Mouse (Mus musculus) intestine, embryonic 14.5 days (tissue): ENCODE results near the gene Nrbp1. TPM values are rescaled to one million over a fixed set of nuclear protein-coding genes. Genes with fewer than 3 reads are reported as not detected.
"Not testable (repeated sequence)": the region's sequence is repeated elsewhere in the genome, so short reads cannot be mapped to it uniquely, and the experiment has no call there.

Source experiments
- ATAC-seq: fragments of 200-750 bp; cut with Nextera tagmentation; replicated peaks from 2 replicates; pipeline ENCODE4 v1.8.0; 2017; ENCODE audit warnings: low read depth, moderate number of reproducible peaks, moderate TSS enrichment, moderate library complexity; ENCODE audit not compliant: low FRiP score, low TSS enrichment
- DNase-seq: peaks from one replicate; pipeline ENCODE4 v3.0.0-alpha.2; 2018; ENCODE audit warnings: low spot score
- H3K27ac ChIP-seq: fragments of 300-500 bp; sonication (generic); 2 replicates; pipeline ENCODE4 v1.5.1; 2014; ENCODE audit warnings: low read depth, mild to moderate bottlenecking, control low read depth
- H3K27me3 ChIP-seq: fragments of 300-500 bp; sonication (generic); replicated peaks from 2 replicates; pipeline ENCODE4 v1.6.1; 2014; ENCODE audit warnings: low read length, control low read depth; ENCODE audit not compliant: control insufficient read depth, insufficient read depth
- H3K36me3 ChIP-seq: fragments of 300-500 bp; sonication (generic); 2 replicates; pipeline ENCODE4 v1.6.1; 2014; ENCODE audit warnings: low read length, control low read depth; ENCODE audit not compliant: control insufficient read depth, insufficient read depth
- H3K4me1 ChIP-seq: fragments of 300-500 bp; sonication (generic); replicated peaks from 2 replicates; pipeline ENCODE4 v1.6.1; 2014; ENCODE audit warnings: low read length, control low read depth, mixed read lengths; ENCODE audit not compliant: control insufficient read depth, insufficient read depth
- H3K4me2 ChIP-seq: fragments of 300-500 bp; sonication (generic); 2 replicates; pipeline ENCODE4 v1.6.1; 2014; ENCODE audit warnings: low read length
- H3K4me3 ChIP-seq: fragments of 300-500 bp; sonication (generic); 2 replicates; pipeline ENCODE4 v1.5.1; 2014; ENCODE audit warnings: low read depth, low read length, control low read depth, mixed read lengths
- H3K9ac ChIP-seq: fragments of 300-500 bp; sonication (generic); 2 replicates; pipeline ENCODE4 v1.6.1; 2014; ENCODE audit warnings: mild to moderate bottlenecking, low read length
- H3K9me3 ChIP-seq: fragments of 300-500 bp; sonication (generic); 2 replicates; pipeline ENCODE4 v1.6.1; 2016; ENCODE audit warnings: low read length, control low read depth; ENCODE audit not compliant: control insufficient read depth
- WGBS: fragments of 180-500 bp; shearing (Covaris S2); extraction: QIAGEN DNeasy Blood & Tissue Kit; methylation state at CpG from one replicate; pipeline ENCODE4 v1.1.7; 2014; 5-methylcytosine and 5-hydroxymethylcytosine counted together
- polyA plus RNA-seq: library from polyadenylated mRNA; unstranded; fragments of >200 nt; fragmentation: Nextera tagmentation; extraction: Ambion mirVana; gene quantifications from 2 replicates; pipeline ENCODE4 v1.2.1, GENCODE M21; 2014

Gene Nrbp1
- polyA plus RNA-seq, 1 experiment from 2014 or later, result 138 TPM

DNA sequence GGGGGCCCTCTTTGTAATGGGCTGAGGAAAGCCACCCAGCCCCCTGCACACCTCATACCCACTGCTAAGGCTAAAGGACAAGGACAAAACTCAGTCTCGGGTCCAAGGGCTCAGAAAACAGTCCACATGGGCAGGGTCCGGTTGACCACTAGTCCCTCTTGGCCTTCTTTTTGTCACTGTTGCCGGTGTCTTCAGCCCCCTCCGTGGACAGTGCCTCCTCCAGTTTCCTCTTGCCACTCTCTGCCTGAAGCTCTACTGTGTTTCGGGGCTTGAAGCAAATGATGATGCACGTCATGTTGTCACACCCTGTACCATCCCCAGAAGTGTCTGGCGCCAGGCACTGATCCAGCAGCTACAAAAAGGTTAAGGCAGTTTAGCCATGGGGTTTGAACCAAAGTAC is 37.7 kb upstream of the Nrbp1 start:
- peaks cover 4% of the 10 kb centered on the region for H3K9me3 ChIP-seq
- peak overlapping the region; percentile 56 for H3K4me2 ChIP-seq
- DNase-seq (no peak), ATAC-seq (no peak)
- peaks cover 14% of the 10 kb centered on the region for H3K4me1 ChIP-seq
- WGBS, result 88% methylated on average over 7 of the region's 7 CpGs
- H3K4me3 ChIP-seq, result peak overlapping the region; percentile 55
- no peaks in the 10 kb centered on the region for H3K27me3 ChIP-seq
- no peak overlapping the region for H3K9ac ChIP-seq
- peak overlapping the region; percentile 60; the same call in 1 of the 2 replicates for H3K27ac ChIP-seq
- H3K36me3 ChIP-seq, result peaks cover 79% of the 10 kb centered on the region

DNA sequence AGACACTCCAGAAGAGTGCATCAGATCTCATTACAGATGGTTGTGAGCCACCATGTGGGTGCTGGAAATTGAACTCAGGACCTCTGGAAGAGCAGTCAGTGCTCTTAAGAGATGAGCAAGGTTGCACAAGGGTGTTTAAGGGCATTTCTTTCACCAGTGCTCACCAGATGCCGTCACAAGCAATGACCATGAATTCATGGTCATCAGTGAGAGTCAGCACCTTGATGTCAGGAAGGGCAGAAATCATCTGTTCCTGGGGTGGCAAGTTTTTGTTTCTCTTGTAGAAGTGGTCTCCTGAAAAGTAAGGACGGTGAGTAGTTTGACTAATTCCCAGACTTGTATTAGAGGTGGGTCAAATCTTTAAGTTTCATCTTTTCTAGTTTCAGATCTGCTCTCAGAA is 36.8 kb upstream of the Nrbp1 start:
- H3K27me3 ChIP-seq, result no peaks in the 10 kb centered on the region
- WGBS, result 87% methylated on average over 2 of the region's 2 CpGs
- no peak overlapping the region for H3K4me3 ChIP-seq
- no peak overlapping the region for H3K27ac ChIP-seq
- H3K4me1 ChIP-seq, result peaks cover 14% of the 10 kb centered on the region
- no peak overlapping the region for H3K4me2 ChIP-seq
- no peak overlapping the region for H3K9ac ChIP-seq
- H3K9me3 ChIP-seq, result peaks cover 4% of the 10 kb centered on the region
- peaks cover 71% of the 10 kb centered on the region for H3K36me3 ChIP-seq
- ATAC-seq (no peak), DNase-seq (no peak)

DNA sequence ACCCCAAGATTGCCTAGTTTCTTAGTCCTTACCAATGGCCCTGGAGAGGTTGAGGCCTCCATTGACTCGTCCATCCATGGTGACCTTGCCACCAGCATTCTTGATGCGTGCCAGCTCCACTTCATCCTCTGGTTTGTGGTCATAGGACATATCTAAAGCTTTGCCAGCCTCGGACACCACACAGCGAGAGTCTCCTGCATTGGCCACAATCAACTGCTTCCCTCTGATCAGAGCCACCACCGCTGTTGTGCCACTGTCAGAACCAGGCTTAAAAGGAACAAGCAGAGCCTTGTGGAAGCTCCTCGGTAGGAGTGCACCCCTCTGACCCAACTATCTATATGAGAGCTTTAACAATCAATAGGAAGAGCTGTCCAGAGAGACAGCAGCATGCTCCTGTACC is 36.2 kb upstream of the Nrbp1 start:
- no peak overlapping the region for H3K4me3 ChIP-seq
- H3K9me3 ChIP-seq, result peaks cover 4% of the 10 kb centered on the region
- H3K36me3 ChIP-seq, result peaks cover 65% of the 10 kb centered on the region
- H3K4me2 ChIP-seq, result no peak overlapping the region
- WGBS, result 94% methylated on average over 6 of the region's 6 CpGs
- H3K4me1 ChIP-seq, result peaks cover 14% of the 10 kb centered on the region
- H3K27me3 ChIP-seq, result no peaks in the 10 kb centered on the region
- H3K27ac ChIP-seq, result no peak overlapping the region
- ATAC-seq (no peak), DNase-seq (no peak)
- no peak overlapping the region for H3K9ac ChIP-seq

DNA sequence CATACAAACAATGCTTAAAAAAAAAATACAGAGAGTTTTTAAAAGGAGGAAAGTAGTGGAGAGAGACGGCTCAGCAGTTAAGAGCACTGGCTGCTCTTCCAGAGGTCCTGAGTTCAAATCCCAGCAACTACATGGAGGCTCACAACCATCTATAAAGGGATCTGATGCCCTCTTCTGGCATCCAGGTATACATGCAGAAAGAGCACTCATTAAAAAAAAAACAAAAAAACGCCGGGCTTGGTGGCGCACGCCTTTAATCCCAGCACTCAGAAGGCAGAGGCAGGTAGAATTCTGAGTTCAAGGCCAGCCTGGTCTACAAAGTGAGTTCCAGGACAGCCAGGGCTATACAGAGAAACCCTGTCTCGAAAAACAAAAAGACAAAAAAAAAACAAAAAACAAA is 24.1 kb upstream of the Nrbp1 start:
- not testable (repeated sequence) for H3K9me3 ChIP-seq, DNase-seq, H3K4me3 ChIP-seq, H3K9ac ChIP-seq, H3K27ac ChIP-seq, ATAC-seq, H3K27me3 ChIP-seq, H3K4me2 ChIP-seq, H3K4me1 ChIP-seq, H3K36me3 ChIP-seq
- 87% methylated on average over 6 of the region's 6 CpGs for WGBS

DNA sequence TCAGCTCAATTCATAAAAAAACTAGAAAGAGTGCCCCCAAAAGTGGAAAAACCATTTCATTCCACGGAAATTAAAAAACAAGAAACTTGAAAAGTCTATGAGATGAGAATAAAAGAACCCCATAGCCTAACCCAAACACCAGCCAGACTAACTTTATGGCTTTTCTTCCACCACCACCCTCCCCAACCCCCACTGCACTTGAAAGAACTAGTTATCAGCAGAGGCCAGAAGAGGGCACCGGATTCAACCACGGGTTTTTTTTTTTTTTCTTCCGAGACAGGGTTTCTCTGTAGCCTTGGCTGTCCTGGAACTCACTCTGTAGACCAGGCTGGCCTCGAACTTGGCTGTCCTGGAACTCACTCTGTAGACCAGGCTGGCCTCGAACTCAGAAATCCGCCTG is 22.4 kb upstream of the Nrbp1 start:
- Histone ChIP-seq H3K4me2 (no peak overlapping the region), H3K4me1 (peaks cover 6% of the 10 kb centered on the region; the same call in 1 of the 2 replicates), H3K36me3 (no peaks in the 10 kb centered on the region), H3K9me3 (no peaks in the 10 kb centered on the region), H3K4me3 (no peak overlapping the region), H3K27me3 (no peaks in the 10 kb centered on the region), H3K9ac (no peak overlapping the region), H3K27ac (no peak overlapping the region)
- WGBS, result 44% methylated on average over 6 of the region's 7 CpGs
- ATAC-seq (no peak), DNase-seq (no peak)

DNA sequence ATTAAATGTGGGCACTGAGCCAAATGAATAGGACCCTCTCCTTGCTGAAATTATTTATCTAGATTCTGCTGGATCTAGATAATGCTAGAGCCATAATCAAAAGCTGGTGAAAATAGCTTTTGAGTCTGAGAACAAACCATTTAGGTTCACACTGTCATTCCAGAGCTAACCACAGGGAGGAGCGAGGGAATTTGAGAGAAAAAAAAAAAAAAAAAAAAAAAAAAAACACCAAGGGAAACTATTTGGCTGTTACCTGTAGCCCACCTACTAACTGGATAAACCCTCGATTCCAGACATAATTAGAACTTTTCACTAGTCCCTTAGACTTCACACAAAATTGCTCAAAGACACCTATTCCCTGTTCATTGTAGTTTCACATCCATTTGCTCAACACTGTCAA is 21.6 kb upstream of the Nrbp1 start:
- Histone ChIP-seq H3K9me3 (no peaks in the 10 kb centered on the region), H3K27ac (no peak overlapping the region), H3K4me2 (peak overlapping the region; percentile 85), H3K4me1 (peaks cover 6% of the 10 kb centered on the region; the same call in 1 of the 2 replicates), H3K9ac (peak overlapping the region; percentile 13; the same call in 1 of the 2 replicates), H3K27me3 (no peaks in the 10 kb centered on the region), H3K36me3 (no peaks in the 10 kb centered on the region), H3K4me3 (peak overlapping the region; percentile 98)
- no peak for DNase-seq
- WGBS, result 0% methylated on average over 2 of the region's 2 CpGs
- ATAC-seq, result no peak

DNA sequence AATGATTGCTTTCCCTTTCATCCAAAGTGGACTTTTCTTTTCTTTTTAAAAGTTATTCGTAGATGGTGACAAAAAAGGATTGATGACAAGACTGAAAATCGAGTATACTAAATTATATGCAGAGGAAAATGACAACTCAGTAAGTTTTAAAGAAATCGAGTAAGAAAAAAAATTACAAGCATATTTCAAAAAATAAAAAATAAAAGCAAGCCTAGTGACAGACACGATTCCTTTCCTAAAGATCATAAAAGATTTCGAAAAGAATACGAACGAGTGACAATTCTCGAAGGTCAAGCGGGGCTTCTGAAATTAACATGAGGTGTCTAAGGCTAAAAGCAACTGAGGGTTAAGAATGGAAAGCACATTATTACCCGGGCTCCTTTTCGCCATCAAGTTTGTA is 21.2 kb upstream of the Nrbp1 start:
- ATAC-seq (no peak), DNase-seq (no peak)
- peaks cover 6% of the 10 kb centered on the region; the same call in 1 of the 2 replicates for H3K4me1 ChIP-seq
- peak overlapping the region; percentile 98 for H3K4me3 ChIP-seq
- WGBS, result 2% methylated on average over 11 of the region's 11 CpGs
- H3K27me3 ChIP-seq, result no peaks in the 10 kb centered on the region
- no peak overlapping the region for H3K27ac ChIP-seq
- H3K4me2 ChIP-seq, result peak overlapping the region; percentile 85
- no peaks in the 10 kb centered on the region for H3K36me3 ChIP-seq
- H3K9me3 ChIP-seq, result no peaks in the 10 kb centered on the region
- peak overlapping the region; percentile 93 for H3K9ac ChIP-seq

DNA sequence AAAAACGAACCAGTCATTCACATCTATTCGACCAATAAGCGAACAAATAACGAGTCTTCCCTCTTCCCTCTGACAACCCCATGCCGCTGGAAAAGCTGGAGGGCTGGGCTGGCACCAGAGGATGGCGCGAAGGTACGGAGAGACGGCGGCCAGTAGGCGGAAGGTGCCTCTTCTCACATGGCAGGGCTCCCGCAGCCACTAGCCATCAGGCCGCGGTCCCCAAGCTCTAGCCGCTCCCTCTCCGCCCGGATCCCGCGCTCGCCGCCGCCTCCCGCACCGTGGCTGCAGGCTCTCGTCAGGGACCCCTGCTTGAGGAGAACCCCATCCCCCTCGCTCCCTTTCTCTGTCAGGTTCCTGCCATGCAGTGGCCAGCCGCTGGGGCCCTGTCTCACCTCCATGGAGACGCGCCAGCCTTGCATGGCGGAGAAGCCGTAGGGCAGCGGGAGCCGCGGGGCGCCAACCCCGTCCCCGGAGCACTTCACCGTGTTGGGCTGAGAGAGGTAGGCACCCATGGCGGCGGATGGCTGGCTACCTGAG is 20.7 kb upstream of the Nrbp1 start:
- Histone ChIP-seq H3K27me3 (no peaks in the 10 kb centered on the region), H3K36me3 (no peaks in the 10 kb centered on the region), H3K27ac (peak overlapping the region; percentile 94), H3K4me3 (peak overlapping the region; percentile 98), H3K9me3 (no peaks in the 10 kb centered on the region), H3K9ac (peak overlapping the region; percentile 93), H3K4me1 (peaks cover 6% of the 10 kb centered on the region; the same call in 1 of the 2 replicates), H3K4me2 (peak overlapping the region; percentile 85)
- peak; percentile 86 for DNase-seq
- ATAC-seq, result peak; percentile 67
- under 1% methylated on average over 40 of the region's 40 CpGs for WGBS
